Mouse (Mus musculus) liver, embryonic 12.5 days (tissue): ENCODE results near the gene Rpl24. TPM values are rescaled to one million over a fixed set of nuclear protein-coding genes. Genes with fewer than 3 reads are reported as not detected.
"Not testable (repeated sequence)": the region's sequence is repeated elsewhere in the genome, so short reads cannot be mapped to it uniquely, and the experiment has no call there.

Experiments used
- ATAC-seq: fragments of 200-750 bp; cut with Nextera tagmentation; 2 replicates; pipeline ENCODE4 v1.8.0; 2017; ENCODE audit warnings: moderate number of reproducible peaks, mild to moderate bottlenecking, moderate library complexity
- H3K27ac ChIP-seq: fragments of 300-500 bp; sonication (generic); 2 replicates; pipeline ENCODE4 v1.5.1; 2016; ENCODE audit warnings: mild to moderate bottlenecking
- H3K27me3 ChIP-seq: fragments of 300-500 bp; sonication (generic); replicated peaks from 2 replicates; pipeline ENCODE4 v1.6.1; 2016; ENCODE audit warnings: mild to moderate bottlenecking, moderate library complexity
- H3K36me3 ChIP-seq: fragments of 300-500 bp; sonication (generic); 2 replicates; pipeline ENCODE4 v1.6.1; 2016; ENCODE audit warnings: mild to moderate bottlenecking, moderate library complexity
- H3K4me1 ChIP-seq: fragments of 300-500 bp; sonication (generic); 2 replicates; pipeline ENCODE4 v1.6.1; 2016
- H3K4me2 ChIP-seq: fragments of 300-500 bp; sonication (generic); 2 replicates; pipeline ENCODE4 v1.6.1; 2016; ENCODE audit warnings: mild to moderate bottlenecking, moderate library complexity
- H3K4me3 ChIP-seq: fragments of 300-500 bp; sonication (generic); 2 replicates; pipeline ENCODE4 v1.5.1; 2016; ENCODE audit warnings: mild to moderate bottlenecking, moderate library complexity
- H3K9ac ChIP-seq: fragments of 300-500 bp; sonication (generic); 2 replicates; pipeline ENCODE4 v1.6.1; 2016; ENCODE audit warnings: mild to moderate bottlenecking, moderate library complexity
- H3K9me3 ChIP-seq: fragments of 300-500 bp; sonication (generic); replicated peaks from 2 replicates; pipeline ENCODE4 v1.6.1; 2016; ENCODE audit warnings: mild to moderate bottlenecking, moderate library complexity
- WGBS: fragments of 180-500 bp; shearing (Covaris S2); methylation state at CpG from one replicate; pipeline ENCODE4 v1.1.7; 2016; ENCODE audit not compliant: insufficient replicate concordance; 5-methylcytosine and 5-hydroxymethylcytosine counted together
- polyA plus RNA-seq: library from polyadenylated mRNA; unstranded; fragments of >200 nt; fragmentation: Nextera tagmentation; extraction: Ambion mirVana; gene quantifications from 2 replicates; pipeline ENCODE4 v1.2.1, GENCODE M21; 2016

The Rpl24 gene
- polyA plus RNA-seq, 1 experiment from 2014 or later, result 654 TPM

DNA sequence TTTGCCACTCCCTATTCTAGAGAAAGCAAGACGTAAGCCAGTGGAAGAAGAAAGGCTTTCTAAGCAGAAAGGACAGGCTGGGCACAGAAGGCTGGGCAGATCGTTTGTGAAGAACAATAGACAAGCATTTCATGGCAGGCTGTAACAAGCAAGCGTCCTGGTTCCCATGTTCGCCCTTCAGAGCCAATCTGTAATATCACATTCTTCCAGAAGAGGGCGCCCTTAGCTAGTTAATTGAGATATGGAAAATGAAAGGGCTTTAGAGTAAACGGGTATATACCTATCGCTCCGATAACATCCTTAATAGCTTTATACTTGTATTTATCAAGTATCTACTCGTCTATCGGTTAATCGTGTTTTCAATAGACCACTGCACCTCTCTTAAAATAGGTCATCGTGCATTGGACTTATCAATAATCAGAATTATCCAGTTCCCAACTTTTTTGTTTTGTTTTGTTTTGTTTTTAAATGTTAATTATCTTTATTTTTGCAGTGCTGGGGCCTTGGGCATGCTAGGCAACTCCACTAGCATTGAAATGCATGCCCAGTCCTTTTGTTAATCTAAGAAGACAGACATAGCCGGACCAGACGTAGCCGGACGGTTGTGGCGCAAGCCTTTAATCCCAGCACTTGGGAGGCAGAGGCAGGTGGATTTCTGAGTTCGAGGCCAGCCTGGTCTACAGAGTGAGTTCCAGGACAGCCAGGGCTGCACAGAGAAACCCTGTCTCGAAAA lies 15.0 kb upstream of the Rpl24 start:
- no peaks in the 10 kb centered on the region for H3K36me3 ChIP-seq
- H3K9ac ChIP-seq, result peak overlapping the region; percentile 20; the same call in 1 of the 2 replicates
- no peaks in the 10 kb centered on the region for H3K27me3 ChIP-seq
- H3K9me3 ChIP-seq, result 0 out of 2 replicates have a peak, but pooled peaks cover 4% of the 10 kb centered on the region
- peaks cover 12% of the 10 kb centered on the region for H3K4me1 ChIP-seq
- H3K4me3 ChIP-seq, result peak overlapping the region; percentile 49
- H3K27ac ChIP-seq, result no peak overlapping the region
- peak overlapping the region; percentile 68 for H3K4me2 ChIP-seq
- peak; percentile 56 for ATAC-seq
- 24% methylated on average over 19 of the region's 19 CpGs for WGBS

DNA sequence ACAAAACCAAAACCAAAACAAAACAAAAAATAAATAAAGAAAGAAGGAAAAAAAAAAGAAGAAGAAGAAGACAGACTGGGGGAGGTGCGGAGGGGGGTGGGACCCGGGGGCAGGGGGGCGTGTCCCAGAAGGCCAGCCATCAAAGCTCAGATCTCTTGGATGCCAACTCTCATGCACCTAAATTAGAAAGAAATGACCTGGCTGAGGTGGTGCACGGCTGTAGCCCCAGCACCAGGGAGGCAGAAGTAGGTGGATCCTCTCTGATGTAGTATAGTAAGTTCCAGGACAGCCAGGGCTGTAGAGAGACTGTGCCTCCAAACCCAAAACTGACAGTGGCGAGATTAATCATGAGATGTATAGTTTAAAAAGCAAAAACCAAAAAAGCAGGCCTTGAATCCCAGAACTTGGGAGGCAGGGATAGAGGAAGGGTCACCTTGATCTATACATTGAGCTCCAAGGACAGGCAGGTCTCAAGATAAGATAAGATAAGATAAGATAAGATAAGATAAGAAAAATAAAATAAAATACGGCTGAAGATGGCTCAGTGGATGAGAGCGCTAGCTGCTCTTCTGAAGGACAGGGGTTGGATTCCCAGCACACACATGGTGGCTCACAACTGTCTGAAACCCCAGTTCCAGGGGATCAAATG lies 14.3 kb upstream of the Rpl24 start:
- peak overlapping the region; percentile 49 for H3K4me3 ChIP-seq
- 46% methylated on average over 7 of the region's 7 CpGs for WGBS
- H3K9me3 ChIP-seq, result 0 out of 2 replicates have a peak, but pooled peaks cover 4% of the 10 kb centered on the region
- H3K9ac ChIP-seq, result peak overlapping the region; percentile 20; the same call in 1 of the 2 replicates
- peak; percentile 50; the same call in 1 of the 2 replicates for ATAC-seq
- H3K27ac ChIP-seq, result no peak overlapping the region
- no peaks in the 10 kb centered on the region for H3K36me3 ChIP-seq
- H3K27me3 ChIP-seq, result no peaks in the 10 kb centered on the region
- H3K4me1 ChIP-seq, result peaks cover 12% of the 10 kb centered on the region
- H3K4me2 ChIP-seq, result peak overlapping the region; percentile 68

DNA sequence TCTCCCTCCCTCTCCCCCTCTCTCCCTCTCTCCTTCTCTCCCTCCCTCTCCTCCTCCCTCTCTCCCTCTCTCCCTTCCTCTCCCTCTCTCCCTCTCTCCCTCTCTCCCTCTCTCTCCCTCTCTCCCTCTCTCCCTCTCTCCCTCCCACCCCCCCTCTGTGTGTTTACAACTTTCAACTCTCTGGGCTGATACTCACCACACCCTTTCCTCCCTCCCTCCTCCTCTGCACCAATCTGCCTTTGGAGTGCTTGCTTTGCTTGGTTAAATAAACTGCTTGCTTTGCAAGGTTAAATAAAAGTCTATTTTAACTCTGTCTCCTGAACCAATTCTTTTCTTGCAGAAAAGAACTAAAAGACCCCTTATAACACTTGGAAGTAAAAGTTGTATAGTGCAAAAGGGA lies 13.3 kb upstream of the Rpl24 start:
- H3K4me2 ChIP-seq, result no peak overlapping the region
- no peak for ATAC-seq
- H3K36me3 ChIP-seq, result no peaks in the 10 kb centered on the region
- H3K27me3 ChIP-seq, result no peaks in the 10 kb centered on the region
- H3K9me3 ChIP-seq, result 0 out of 2 replicates have a peak, but pooled peaks cover 4% of the 10 kb centered on the region
- no peak overlapping the region for H3K9ac ChIP-seq
- peaks cover 12% of the 10 kb centered on the region for H3K4me1 ChIP-seq
- no peak overlapping the region for H3K4me3 ChIP-seq
- no peak overlapping the region for H3K27ac ChIP-seq

DNA sequence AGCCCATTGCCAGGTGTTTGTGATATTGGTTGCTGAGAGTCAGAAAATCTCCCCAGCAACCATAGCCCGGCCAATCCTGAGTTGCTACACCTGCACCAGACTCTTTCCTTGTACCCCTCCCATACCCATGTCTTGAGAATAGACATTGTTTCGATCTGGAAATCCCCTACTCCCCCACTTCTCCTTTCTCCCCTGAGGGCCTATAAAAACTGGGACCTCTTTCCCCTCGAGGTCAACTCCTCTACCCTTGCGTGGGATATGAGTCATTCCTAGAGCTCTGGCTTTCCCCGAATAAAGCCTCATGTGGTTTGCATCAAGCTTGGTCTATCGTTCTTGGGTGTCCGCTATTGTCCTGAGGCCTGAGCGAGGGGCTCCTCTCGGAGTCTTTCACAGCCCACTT lies 11.9 kb upstream of the Rpl24 start:
- H3K9ac ChIP-seq, H3K27ac ChIP-seq, H3K36me3 ChIP-seq, H3K9me3 ChIP-seq, H3K4me2 ChIP-seq, H3K4me3 ChIP-seq, ATAC-seq, H3K27me3 ChIP-seq: not testable (repeated sequence)
- H3K4me1 ChIP-seq, result peaks cover 12% of the 10 kb centered on the region
- WGBS, result 78% methylated on average over 9 of the region's 9 CpGs

DNA sequence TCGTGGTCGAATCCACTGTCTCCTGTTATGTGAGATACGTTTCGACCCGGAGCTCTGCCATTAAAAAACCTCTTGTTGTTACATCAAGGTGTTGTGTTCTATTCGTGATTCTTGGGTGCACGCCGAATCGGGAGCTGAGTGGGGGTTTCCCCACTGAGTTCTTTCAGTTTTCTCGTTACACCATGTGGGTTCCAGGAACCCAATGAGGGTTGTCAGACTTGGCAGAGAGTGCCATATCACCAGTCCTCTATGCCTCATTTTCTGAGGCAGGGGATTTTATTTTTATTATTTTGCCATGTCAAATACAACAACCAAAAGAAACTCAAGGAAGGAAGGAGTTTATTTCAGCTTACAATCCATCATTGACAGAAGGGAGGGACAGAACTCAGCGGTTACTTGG lies 3.0 kb upstream of the Rpl24 start:
- 83% methylated on average over 6 of the region's 11 CpGs for WGBS
- H3K9ac ChIP-seq, H3K4me3 ChIP-seq, ATAC-seq, H3K27me3 ChIP-seq, H3K4me2 ChIP-seq, H3K27ac ChIP-seq, H3K9me3 ChIP-seq: not testable (repeated sequence)
- peaks cover 18% of the 10 kb centered on the region for H3K4me1 ChIP-seq
- H3K36me3 ChIP-seq, result peaks cover 11% of the 10 kb centered on the region

DNA sequence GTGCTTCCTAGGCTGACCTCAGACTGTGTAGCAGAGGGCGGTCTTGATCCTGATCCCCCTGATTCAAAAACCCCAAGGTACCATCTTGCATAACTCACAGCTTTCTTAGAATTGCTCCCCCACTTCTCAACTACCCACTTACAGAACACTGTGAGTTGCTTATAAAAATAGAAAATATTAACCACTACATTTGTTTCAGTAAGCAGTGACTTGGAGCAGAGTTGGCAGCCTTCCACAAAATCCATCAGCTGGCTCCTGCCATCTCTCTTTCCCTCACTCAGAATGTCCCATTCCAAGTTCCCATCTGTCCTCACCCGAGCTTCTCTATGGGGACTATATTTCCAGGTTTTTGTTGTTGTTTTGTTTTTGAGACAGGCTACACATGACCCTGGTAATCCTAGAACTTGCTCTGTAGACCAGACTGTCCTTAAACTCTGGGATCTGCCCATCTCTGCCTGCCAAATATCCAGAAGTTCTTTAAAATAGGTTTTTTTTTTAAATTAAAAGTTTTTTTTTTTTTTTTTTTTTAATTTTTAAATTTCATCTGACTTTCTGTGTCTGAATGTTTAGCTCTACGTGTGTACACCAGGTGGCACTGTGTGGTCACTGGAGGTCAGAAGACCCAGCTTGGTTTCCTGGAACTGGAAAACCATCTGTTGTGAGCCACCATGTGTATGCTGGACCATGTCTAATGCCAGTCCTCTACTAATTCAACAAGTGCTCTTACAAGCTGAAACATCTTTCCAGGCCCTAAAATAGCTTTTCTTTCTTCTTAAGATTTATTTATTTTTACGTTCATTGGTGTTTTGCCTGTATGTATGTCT lies 1.7 kb upstream of the Rpl24 start:
- ATAC-seq, result no peak

DNA sequence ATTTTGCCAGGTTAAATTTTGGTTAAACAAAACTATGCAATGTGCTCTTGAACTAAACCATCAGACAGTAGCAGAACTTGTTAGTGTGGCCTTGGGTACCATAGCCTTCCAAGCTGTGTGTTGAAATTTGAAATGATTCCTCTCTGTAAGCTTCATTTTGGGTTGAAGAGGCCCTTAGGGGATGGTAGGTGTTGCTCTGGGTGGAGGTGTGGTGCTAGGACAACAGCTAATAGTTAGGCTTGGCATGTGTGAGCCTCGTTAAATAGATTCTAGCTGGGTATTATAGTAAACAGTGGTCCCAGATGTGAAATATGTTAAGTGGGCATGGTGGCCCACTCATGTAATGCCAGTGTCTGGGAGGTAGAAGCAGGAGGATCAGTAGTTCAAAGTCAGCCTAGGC lies 1.1 kb downstream of the Rpl24 start:
- peak overlapping the region; percentile 90 for H3K9ac ChIP-seq
- H3K4me1 ChIP-seq, result peaks cover 53% of the 10 kb centered on the region
- 0 out of 2 replicates have a peak, but pooled peaks have one; percentile 6 for ATAC-seq
- peak overlapping the region; percentile 84 for H3K27ac ChIP-seq
- H3K4me2 ChIP-seq, result peak overlapping the region; percentile 91
- no peaks in the 10 kb centered on the region for H3K9me3 ChIP-seq
- H3K36me3 ChIP-seq, result peaks cover 52% of the 10 kb centered on the region
- peak overlapping the region; percentile 86 for H3K4me3 ChIP-seq
- H3K27me3 ChIP-seq, result no peaks in the 10 kb centered on the region
- WGBS, result 19% methylated on average over 1 of the region's 1 CpGs

More for the DNA sequence above, 1.7 kb upstream of the Rpl24 start:
- peaks cover 30% of the 10 kb centered on the region for H3K4me1 ChIP-seq
- no peak overlapping the region for H3K4me2 ChIP-seq
- H3K4me3 ChIP-seq, result no peak overlapping the region
- no peaks in the 10 kb centered on the region for H3K9me3 ChIP-seq
- WGBS, result 62% methylated on average over 4 of the region's 4 CpGs
- peaks cover 23% of the 10 kb centered on the region for H3K36me3 ChIP-seq
- no peaks in the 10 kb centered on the region for H3K27me3 ChIP-seq
- H3K9ac ChIP-seq, result no peak overlapping the region
- no peak overlapping the region for H3K27ac ChIP-seq

- H3K27me3 ChIP-seq, result no peaks in the 10 kb centered on the region
- 80% methylated on average over 3 of the region's 3 CpGs for WGBS
- peaks cover 53% of the 10 kb centered on the region for H3K36me3 ChIP-seq
- peaks cover 61% of the 10 kb centered on the region for H3K4me1 ChIP-seq
- ATAC-seq, result no peak
- H3K4me3 ChIP-seq, result peak overlapping the region; percentile 7; the same call in 1 of the 2 replicates
- H3K9me3 ChIP-seq, result no peaks in the 10 kb centered on the region
- H3K9ac ChIP-seq, result no peak overlapping the region
- no peak overlapping the region for H3K27ac ChIP-seq
- peak overlapping the region; percentile 35 for H3K4me2 ChIP-seq
Observed at GRCm38 (mm10) chr16:55969147-55969546, 3.1 kb downstream of the Rpl24 start.

DNA sequence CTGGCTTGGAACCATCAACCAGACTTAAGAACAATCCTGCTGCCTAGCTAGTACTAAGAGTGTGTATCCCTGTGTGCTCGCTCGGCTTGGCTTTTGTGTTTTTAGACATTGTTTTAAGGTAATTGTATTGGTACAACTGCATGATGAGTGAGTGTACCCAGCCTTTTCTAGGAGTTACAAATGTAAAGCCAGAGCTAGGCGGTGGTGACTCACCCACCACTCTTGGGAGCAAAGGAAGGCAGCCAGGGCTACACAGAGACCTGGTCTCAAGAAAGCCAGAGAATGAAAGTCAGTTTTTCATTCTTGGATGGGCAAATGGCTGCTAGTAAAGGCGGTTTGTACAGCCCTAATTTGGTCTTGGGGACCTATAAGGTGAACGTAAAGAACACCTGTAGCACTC lies 4.3 kb downstream of the Rpl24 start:
- 0 out of 2 replicates have a peak overlapping the region, but pooled peaks have one; percentile 10 for H3K4me2 ChIP-seq
- peaks cover 53% of the 10 kb centered on the region for H3K36me3 ChIP-seq
- peaks cover 61% of the 10 kb centered on the region for H3K4me1 ChIP-seq
- H3K4me3 ChIP-seq, result no peak overlapping the region
- no peaks in the 10 kb centered on the region for H3K9me3 ChIP-seq
- H3K9ac ChIP-seq, result no peak overlapping the region
- ATAC-seq, result no peak
- H3K27ac ChIP-seq, result 0 out of 2 replicates have a peak overlapping the region, but pooled peaks have one; percentile 17
- H3K27me3 ChIP-seq, result no peaks in the 10 kb centered on the region
- 88% methylated on average over 5 of the region's 5 CpGs for WGBS

DNA sequence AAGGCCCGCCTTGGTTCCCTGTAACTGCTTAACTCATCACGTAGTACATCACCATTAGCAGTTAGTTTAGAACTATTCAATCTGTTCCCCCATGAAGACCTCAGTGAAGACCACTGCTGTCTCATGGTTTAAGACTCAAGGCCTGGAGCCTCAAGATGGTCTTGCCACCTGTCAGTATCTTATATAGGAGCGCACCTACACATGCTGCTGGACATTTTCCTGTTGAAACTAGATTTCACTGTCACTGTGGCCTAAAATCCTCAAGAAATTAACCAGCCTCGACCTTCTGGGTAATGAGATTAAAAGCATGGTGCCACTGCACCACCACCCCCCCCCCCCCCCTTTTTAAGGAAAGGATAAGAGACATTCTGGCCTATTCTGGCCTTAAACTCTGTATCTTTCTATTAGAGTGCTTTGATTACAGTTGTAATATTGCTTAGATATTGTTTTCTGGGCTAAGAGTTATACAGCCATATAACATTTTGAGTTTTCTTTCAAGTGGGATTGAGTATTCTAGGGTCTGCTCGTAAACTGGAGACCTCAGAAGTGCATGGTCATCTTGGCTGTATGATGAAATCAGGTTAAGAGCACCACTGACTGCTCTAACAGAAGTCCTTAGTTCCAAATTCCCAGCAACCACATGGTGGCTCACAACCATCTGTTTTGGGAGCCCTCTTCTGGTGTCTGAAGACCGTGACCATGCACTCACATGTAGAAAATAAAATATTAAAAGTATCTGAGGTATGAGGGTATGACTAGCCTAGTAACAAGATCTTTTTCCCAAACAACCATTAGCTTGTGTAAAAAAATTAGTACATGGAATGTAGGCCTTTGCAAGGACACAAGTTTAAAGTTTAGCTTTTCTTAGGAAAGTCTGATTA lies 5.9 kb downstream of the Rpl24 start:
- 60% methylated on average over 6 of the region's 6 CpGs for WGBS
- H3K36me3 ChIP-seq, result peaks cover 51% of the 10 kb centered on the region
- ATAC-seq, result no peak

GRCm38 (mm10) chr16:55972626-55973201 lies 6.6 kb downstream of the Rpl24 start:
- WGBS, result 38% methylated on average over 10 of the region's 10 CpGs
- H3K4me3 ChIP-seq, result peak overlapping the region; percentile 99
- peak overlapping the region; percentile 92 for H3K27ac ChIP-seq
- no peaks in the 10 kb centered on the region for H3K9me3 ChIP-seq
- peaks cover 47% of the 10 kb centered on the region for H3K36me3 ChIP-seq
- H3K27me3 ChIP-seq, result no peaks in the 10 kb centered on the region
- peak overlapping the region; percentile 97 for H3K9ac ChIP-seq
- no peak for ATAC-seq
- H3K4me2 ChIP-seq, result peak overlapping the region; percentile 86
- H3K4me1 ChIP-seq, result peaks cover 66% of the 10 kb centered on the region

More for the DNA sequence above, 5.9 kb downstream of the Rpl24 start:
- no peaks in the 10 kb centered on the region for H3K27me3 ChIP-seq
- peaks cover 71% of the 10 kb centered on the region for H3K4me1 ChIP-seq
- peak overlapping the region; percentile 86 for H3K4me2 ChIP-seq
- H3K27ac ChIP-seq, result peak overlapping the region; percentile 58
- no peak overlapping the region for H3K9ac ChIP-seq
- H3K4me3 ChIP-seq, result peak overlapping the region; percentile 99; the same call in 1 of the 2 replicates
- no peaks in the 10 kb centered on the region for H3K9me3 ChIP-seq
